Mouse (Mus musculus) CD8-positive naive resting alpha-beta T cell, adult 57 days (primary cell): Measurements from ENCODE around the gene Tead4. TPM values are rescaled to one million over a fixed set of nuclear protein-coding genes. Genes with fewer than 3 reads are reported as not detected.

Source experiments
- total RNA-seq: library from RNA; stranded (reverse); gene quantifications from one replicate; pipeline ENCODE4 v1.2.4, GENCODE M21; 2023

Gene Tead4
- not detected for total RNA-seq

DNA sequence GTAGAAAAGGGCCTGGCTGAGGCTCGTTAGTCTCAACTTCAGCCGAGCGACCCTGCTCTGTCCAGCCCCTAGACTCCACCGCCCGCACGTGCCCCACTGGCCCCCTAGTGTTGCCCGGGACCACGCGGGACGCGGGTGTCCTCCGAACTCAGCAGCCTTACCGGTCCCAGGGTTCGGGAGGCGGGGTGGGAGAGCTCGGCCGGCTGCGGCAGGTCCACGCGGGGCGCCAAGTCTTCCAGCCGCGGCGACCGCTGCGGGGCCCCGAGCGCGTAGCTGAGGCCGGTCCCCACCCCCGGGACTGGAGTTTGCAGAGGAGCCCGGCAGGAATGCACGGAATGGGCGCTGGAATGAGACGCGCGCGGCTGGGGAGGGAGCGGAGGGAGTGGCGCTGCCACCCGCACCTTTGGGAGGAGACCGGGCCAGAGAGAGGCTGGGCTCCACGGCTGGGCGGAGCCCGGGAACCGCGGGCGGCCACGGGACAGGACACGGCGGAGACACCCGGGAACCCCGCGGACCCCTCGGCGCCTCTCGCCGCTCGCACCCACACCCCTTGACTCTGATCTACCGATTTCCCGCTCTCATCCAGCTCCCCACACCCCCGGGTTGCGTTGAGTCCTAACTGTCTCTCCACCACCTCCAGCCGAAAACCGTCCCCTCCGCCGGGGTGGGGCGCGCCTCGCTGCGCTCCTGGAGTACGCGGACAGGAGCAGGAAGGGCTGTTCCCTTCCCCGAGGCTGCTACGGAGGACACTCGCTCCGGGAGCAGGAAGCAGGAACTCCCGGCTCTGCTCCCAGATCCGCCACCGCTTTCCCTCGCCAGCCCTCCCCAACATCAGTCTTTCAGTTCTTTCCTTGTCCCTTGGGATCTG is at the start of gene Tead4:
Gene Tead4 (minus strand): TSS at position 690 of the 868 bp plus-strand sequence.

Other genes starting within 250 kb of the Tead4 start
- gene Tspan9, start 157.2 kb downstream of the Tead4 start, total RNA-seq: 12.2 TPM
- gene Tulp3, start 55.0 kb upstream of the Tead4 start, total RNA-seq: 10.3 TPM
- gene Rhno1, start 62.1 kb upstream of the Tead4 start, total RNA-seq: 41.6 TPM
- 7.1 TPM for gene Foxm1, start 62.1 kb upstream of the Tead4 start, total RNA-seq
- not detected for gene Tex52, start 74.6 kb upstream of the Tead4 start, total RNA-seq
- not detected for gene Gm44596, start 74.7 kb upstream of the Tead4 start, total RNA-seq
- not detected for gene Nrip2, start 98.5 kb upstream of the Tead4 start, total RNA-seq
- 59.7 TPM for gene Itfg2, start 124.1 kb upstream of the Tead4 start, total RNA-seq
- gene Fkbp4, start 137.9 kb upstream of the Tead4 start, total RNA-seq: 89.4 TPM
- not detected for gene Pzp, start 225.9 kb upstream of the Tead4 start, total RNA-seq